Mouse (Mus musculus) heart, embryonic 16.5 days (tissue): ENCODE measurements at regions not wholly inside any gene's neighbourhood (a gene's known extent, or its start where the extent isn't known, plus 50 kb on each side); places are given as distances from the start of the nearest gene placed in this dataset.

Experiments
- ATAC-seq: fragments of 200-750 bp; cut with Nextera tagmentation; replicated peaks from 2 replicates; pipeline ENCODE4 v1.8.0; 2017; ENCODE audit warnings: moderate number of reproducible peaks; ENCODE audit not compliant: insufficient read depth, low FRiP score; ENCODE audit errors: extremely low read depth
- H3K27ac ChIP-seq: fragments of 300-500 bp; sonication (generic); 2 replicates; pipeline ENCODE4 v1.5.1; 2014; ENCODE audit warnings: mild to moderate bottlenecking, low read length, control low read depth, moderate library complexity
- H3K27me3 ChIP-seq: fragments of 300-500 bp; sonication (generic); 2 replicates; pipeline ENCODE4 v1.6.1; 2014; ENCODE audit warnings: low read length, mixed read lengths; ENCODE audit not compliant: control insufficient read depth, insufficient read depth
- H3K36me3 ChIP-seq: fragments of 300-500 bp; sonication (generic); 2 replicates; pipeline ENCODE4 v1.6.1; 2014; ENCODE audit not compliant: control insufficient read depth, insufficient read depth
- H3K4me1 ChIP-seq: fragments of 300-500 bp; sonication (generic); 2 replicates; pipeline ENCODE4 v1.6.1; 2014; ENCODE audit warnings: low read length, mixed read lengths; ENCODE audit not compliant: control insufficient read depth, insufficient read depth
- H3K4me2 ChIP-seq: fragments of 300-500 bp; sonication (generic); 2 replicates; pipeline ENCODE4 v1.6.1; 2014; ENCODE audit warnings: low read depth, mild to moderate bottlenecking, control low read depth, low read length
- H3K4me3 ChIP-seq: fragments of 300-500 bp; sonication (generic); 2 replicates; pipeline ENCODE4 v1.5.1; 2014; ENCODE audit warnings: mild to moderate bottlenecking, control low read depth, low read length
- H3K9ac ChIP-seq: fragments of 300-500 bp; sonication (generic); 2 replicates; pipeline ENCODE4 v1.6.1; 2014; ENCODE audit warnings: low read length, control low read depth
- H3K9me3 ChIP-seq: fragments of 300-500 bp; sonication (generic); replicated peaks from 2 replicates; pipeline ENCODE4 v1.6.1; 2016; ENCODE audit warnings: low read length; ENCODE audit not compliant: control insufficient read depth
- WGBS: fragments of 180-500 bp; shearing (Covaris S2); extraction: QIAGEN DNeasy Blood & Tissue Kit; methylation state at CpG from one replicate; pipeline ENCODE4 v1.1.7; 2014; 5-methylcytosine and 5-hydroxymethylcytosine counted together

DNA sequence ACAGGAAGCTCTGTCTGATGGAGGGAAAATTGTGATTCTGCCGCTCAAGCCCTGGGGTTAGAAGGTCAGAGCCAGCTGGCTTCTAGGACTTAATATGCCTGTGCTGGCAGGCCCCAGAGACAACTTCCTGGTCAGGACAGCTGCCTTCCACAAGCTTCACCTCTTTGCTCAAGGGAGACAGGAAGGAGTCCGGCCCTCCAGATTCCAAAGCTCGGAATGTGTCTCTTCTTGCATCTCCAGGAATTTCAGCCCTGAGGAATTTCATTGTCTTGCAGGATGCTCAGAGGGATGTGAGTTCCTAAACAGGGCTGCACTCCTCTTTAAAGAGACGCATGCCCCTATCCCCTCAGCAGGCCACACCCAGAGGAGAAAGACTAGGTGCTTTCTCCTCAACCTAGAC lies 127.7 kb downstream of the Emx2 start:
- no peak for ATAC-seq
- Histone ChIP-seq H3K4me2 (no peak overlapping the region), H3K27ac (no peak overlapping the region), H3K9me3 (no peaks in the 10 kb centered on the region), H3K4me3 (no peak overlapping the region), H3K4me1 (no peaks in the 10 kb centered on the region), H3K36me3 (no peaks in the 10 kb centered on the region), H3K9ac (no peak overlapping the region), H3K27me3 (no peaks in the 10 kb centered on the region)
- 30% methylated on average over 4 of the region's 4 CpGs for WGBS

DNA sequence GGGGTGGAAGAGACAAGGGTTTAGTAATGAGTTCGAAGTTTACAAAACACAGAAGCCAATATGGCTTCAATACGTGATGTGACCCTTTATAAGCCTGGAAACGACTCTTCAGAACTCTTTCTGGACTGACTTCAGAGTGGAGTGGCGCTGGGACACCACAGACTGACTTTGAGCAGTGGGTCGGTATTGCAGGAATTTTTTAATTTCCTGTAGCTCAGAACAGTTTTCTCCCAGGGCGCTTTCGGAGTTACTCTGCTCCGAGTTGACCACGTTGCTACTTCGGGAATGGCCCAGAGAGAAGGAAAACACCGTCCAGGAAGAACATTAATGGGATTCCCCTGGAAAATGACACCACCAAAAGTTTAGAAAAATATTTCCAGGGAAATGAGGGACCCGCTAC lies 129.1 kb downstream of the Emx2 start:
- Histone ChIP-seq H3K9me3 (no peaks in the 10 kb centered on the region), H3K27me3 (no peaks in the 10 kb centered on the region; the same call in 1 of the 2 replicates), H3K4me3 (no peak overlapping the region), H3K36me3 (no peaks in the 10 kb centered on the region), H3K9ac (no peak overlapping the region), H3K4me2 (no peak overlapping the region), H3K4me1 (no peaks in the 10 kb centered on the region), H3K27ac (no peak overlapping the region)
- no peak for ATAC-seq
- 67% methylated on average over 12 of the region's 12 CpGs for WGBS

DNA sequence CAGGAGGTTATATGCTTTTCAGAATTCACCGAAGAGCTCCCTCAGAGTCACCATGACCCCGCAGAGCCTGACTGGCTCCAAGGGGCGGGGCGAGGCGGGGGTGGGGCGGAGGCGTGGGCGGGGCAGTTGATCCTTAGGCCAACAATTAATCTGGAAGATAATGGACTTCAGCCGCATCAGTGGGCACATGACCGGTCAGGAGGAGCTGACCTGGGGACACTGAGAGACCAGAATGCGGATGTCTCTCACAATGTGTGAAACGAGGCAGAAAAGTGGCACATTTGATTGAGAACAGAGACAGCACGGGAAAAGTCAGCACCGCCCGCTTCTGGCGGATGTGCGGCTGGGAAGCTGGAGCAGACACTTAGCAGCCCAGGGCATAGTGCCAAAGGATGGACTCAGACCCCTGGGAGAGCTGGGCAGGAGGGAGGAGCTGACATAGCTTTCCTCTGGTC lies 129.9 kb downstream of the Emx2 start:
- peak overlapping the region; percentile 31 for H3K4me3 ChIP-seq
- H3K9ac ChIP-seq = no peak overlapping the region
- H3K36me3 ChIP-seq = no peaks in the 10 kb centered on the region
- H3K4me1 ChIP-seq = no peaks in the 10 kb centered on the region
- no peaks in the 10 kb centered on the region; the same call in 1 of the 2 replicates for H3K27me3 ChIP-seq
- peak overlapping the region; percentile 55 for H3K4me2 ChIP-seq
- 0 out of 2 replicates have a peak, but pooled peaks have one; percentile 18 for ATAC-seq
- H3K9me3 ChIP-seq = no peaks in the 10 kb centered on the region
- H3K27ac ChIP-seq = no peak overlapping the region
- WGBS = 9% methylated on average over 17 of the region's 17 CpGs

DNA sequence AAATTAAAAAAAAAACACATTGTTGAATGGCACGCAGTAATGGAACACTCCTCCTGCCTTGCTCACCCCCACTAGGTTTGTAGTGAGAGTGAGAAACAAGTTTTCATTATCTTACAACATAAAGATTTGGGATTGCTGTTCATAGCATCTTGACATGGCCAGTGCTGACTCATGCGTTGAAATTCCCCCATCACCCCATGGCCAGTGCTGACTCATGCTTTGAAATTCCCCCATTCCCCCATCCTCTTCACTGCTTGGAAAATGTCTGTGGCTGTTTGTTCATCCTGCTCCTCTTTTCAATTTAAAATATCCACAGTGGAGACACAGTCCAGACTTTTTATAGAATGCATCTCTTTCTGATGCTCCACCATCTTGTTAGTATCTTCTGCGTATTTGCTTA lies 131.8 kb downstream of the Emx2 start:
- Histone ChIP-seq H3K27me3 (no peaks in the 10 kb centered on the region; the same call in 1 of the 2 replicates), H3K9me3 (no peaks in the 10 kb centered on the region), H3K4me3 (no peak overlapping the region), H3K9ac (no peak overlapping the region), H3K4me2 (no peak overlapping the region), H3K4me1 (no peaks in the 10 kb centered on the region), H3K36me3 (no peaks in the 10 kb centered on the region), H3K27ac (no peak overlapping the region)
- ATAC-seq = no peak
- WGBS = 93% methylated on average over 3 of the region's 3 CpGs

DNA sequence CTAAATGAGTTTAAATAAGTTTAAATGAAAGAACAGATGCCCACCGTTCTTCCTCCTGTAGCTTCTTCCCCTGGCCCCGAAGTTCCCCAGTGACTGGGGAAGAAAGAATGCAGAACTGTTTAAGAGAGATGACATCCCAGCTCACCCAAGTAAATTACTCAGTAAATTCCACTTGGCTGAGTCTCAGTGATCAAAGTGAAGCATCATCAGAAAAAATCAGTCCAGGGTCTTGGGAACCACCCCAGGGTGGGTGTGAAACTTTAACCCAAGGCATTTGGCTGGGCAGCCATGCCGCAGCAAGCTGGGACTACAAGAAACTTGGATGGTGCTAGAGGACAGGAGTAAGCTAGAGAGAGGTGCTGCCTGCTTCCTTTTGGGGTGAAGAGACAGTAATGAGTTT lies 133.9 kb downstream of the Emx2 start:
- no peak overlapping the region for H3K4me3 ChIP-seq
- no peaks in the 10 kb centered on the region for H3K4me1 ChIP-seq
- no peak overlapping the region for H3K27ac ChIP-seq
- WGBS = 68% methylated on average over 3 of the region's 3 CpGs
- H3K4me2 ChIP-seq = no peak overlapping the region
- ATAC-seq = no peak
- H3K9ac ChIP-seq = no peak overlapping the region
- H3K36me3 ChIP-seq = no peaks in the 10 kb centered on the region
- no peaks in the 10 kb centered on the region; the same call in 1 of the 2 replicates for H3K27me3 ChIP-seq
- no peaks in the 10 kb centered on the region for H3K9me3 ChIP-seq

DNA sequence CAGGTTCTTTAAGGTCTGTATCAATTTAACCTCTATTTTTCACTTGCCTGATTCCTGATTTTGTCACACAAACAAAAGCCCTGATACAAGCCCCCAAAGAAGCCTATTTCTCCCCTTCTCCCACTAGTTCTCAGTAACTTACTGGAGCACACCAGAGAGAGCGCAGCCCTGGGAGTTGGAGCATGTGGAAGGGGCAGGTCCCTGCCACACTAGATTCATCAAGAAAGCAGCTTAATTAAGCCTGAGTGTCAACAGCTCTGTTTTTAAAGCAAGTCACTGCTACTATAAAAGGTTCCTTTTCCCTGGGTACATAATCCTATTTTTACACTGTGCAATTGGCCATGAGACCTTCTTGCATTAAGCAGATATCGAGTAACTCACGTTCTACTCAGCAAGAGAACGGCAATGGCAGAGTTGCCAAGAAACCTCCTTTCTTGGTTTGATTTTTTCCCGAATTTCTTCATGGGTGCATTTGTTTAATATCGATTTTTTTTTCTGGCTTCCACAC lies 166.2 kb downstream of the Emx2 start:
- no peaks in the 10 kb centered on the region; the same call in 1 of the 2 replicates for H3K27me3 ChIP-seq
- no peaks in the 10 kb centered on the region for H3K36me3 ChIP-seq
- no peak overlapping the region for H3K9ac ChIP-seq
- no peak for ATAC-seq
- no peak overlapping the region for H3K4me3 ChIP-seq
- no peaks in the 10 kb centered on the region for H3K4me1 ChIP-seq
- H3K9me3 ChIP-seq = no peaks in the 10 kb centered on the region
- 69% methylated on average over 6 of the region's 6 CpGs for WGBS
- H3K27ac ChIP-seq = no peak overlapping the region
- H3K4me2 ChIP-seq = no peak overlapping the region

DNA sequence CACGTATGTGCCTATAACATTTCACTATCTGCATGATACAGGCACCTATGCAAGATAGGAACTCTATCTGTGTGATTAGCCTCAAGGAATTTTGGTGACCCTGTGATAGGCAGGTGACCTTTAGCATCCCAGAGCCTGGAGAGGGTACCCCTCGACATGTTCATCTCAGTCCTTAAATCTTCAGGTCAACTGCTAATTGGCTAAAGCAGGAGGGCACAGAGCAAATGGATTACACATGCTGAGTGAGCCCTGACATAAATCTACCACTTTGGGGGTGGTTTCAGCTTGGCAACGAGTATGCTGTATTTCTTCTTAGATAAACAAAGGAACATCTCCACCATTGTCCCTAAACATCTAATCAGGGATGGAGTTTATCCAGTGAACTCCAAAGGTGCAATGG lies 169.5 kb downstream of the Emx2 start:
- H3K4me1 ChIP-seq = no peaks in the 10 kb centered on the region
- WGBS = 52% methylated on average over 3 of the region's 3 CpGs
- no peaks in the 10 kb centered on the region; the same call in 1 of the 2 replicates for H3K27me3 ChIP-seq
- ATAC-seq = no peak
- no peak overlapping the region for H3K9ac ChIP-seq
- no peak overlapping the region for H3K4me2 ChIP-seq
- no peak overlapping the region for H3K4me3 ChIP-seq
- H3K27ac ChIP-seq = no peak overlapping the region
- no peaks in the 10 kb centered on the region for H3K9me3 ChIP-seq
- no peaks in the 10 kb centered on the region for H3K36me3 ChIP-seq

DNA sequence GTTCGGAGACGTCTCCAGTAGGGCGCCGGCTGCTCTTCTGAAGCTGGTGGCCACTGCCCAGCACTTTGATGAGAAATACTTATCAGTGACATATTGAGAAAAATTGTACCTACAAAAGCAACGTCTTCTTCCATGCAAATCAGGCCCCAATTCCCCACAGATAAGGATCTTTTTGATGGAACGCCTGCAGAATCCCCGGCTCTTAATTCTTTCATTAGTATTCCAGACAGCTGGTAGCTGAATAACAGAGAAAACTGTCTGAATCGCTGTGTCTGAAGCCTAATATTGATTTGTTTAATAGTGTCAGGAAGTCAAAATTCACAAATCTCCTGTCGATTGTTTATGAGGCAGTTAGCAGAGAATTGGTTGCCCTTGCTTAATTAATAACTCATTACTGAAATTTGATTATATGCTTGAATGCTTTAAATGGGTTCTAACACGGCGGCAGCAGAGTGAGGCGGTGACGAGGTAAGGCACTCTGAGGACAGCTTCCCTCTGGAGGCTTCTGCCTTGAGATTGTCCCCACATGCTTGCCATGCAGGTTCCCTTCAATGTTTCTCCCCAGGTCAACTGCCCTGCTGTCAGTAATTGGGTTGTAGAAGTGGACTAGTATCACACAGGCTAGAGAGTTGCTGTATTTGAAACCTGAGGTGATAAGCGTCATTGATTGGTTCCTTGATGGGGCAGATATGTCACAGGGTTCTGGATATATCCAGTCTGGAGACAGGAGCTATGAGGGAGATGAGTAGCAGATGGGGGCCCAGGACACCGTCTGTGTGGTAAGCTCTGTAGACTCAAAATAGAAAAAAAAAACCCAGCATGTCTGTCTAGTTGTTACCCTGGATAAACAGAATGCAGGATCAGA lies 170.4 kb downstream of the Emx2 start:
- no peaks in the 10 kb centered on the region; the same call in 1 of the 2 replicates for H3K27me3 ChIP-seq
- no peaks in the 10 kb centered on the region for H3K4me1 ChIP-seq
- H3K4me2 ChIP-seq = no peak overlapping the region
- H3K36me3 ChIP-seq = no peaks in the 10 kb centered on the region
- WGBS = 70% methylated on average over 15 of the region's 15 CpGs
- ATAC-seq = no peak
- no peak overlapping the region for H3K4me3 ChIP-seq
- no peaks in the 10 kb centered on the region for H3K9me3 ChIP-seq
- H3K27ac ChIP-seq = no peak overlapping the region
- no peak overlapping the region for H3K9ac ChIP-seq

DNA sequence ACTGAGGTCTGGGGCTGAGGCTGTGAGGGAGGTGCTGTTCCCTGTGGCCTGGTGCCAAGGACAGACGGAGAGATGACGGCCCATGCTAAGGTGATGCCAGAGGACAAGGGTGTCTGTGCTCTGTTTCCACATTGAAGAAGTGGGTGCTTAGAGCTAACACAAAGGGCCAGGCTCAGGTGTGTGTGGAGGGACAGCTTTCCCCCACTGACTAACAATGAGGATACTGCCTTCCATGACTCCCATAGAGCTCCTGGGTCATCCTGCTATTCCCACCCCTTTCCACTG lies 170.9 kb downstream of the Emx2 start:
- no peak overlapping the region for H3K9ac ChIP-seq
- WGBS = 71% methylated on average over 2 of the region's 2 CpGs
- H3K9me3 ChIP-seq = no peaks in the 10 kb centered on the region
- H3K4me2 ChIP-seq = no peak overlapping the region
- H3K4me3 ChIP-seq = no peak overlapping the region
- no peaks in the 10 kb centered on the region for H3K36me3 ChIP-seq
- H3K4me1 ChIP-seq = no peaks in the 10 kb centered on the region
- ATAC-seq = no peak
- no peaks in the 10 kb centered on the region; the same call in 1 of the 2 replicates for H3K27me3 ChIP-seq
- no peak overlapping the region for H3K27ac ChIP-seq
